Mouse (Mus musculus): Measurements from ENCODE around the gene Mllt1. TPM values are rescaled to one million over a fixed set of nuclear protein-coding genes. Genes with fewer than 3 reads are reported as not detected.

The Mllt1 gene
- polyA plus RNA-seq, 1 experiment from 2014 or later: 50.5 TPM

GRCm38 (mm10) chr17:56874237-56874636 lies 61.0 kb downstream of the Mllt1 start, which contains the start of gene Acsbg2:
Acsbg2 (minus strand) TSS chr17:56874447.
- no peak within 1 kb of the TSS for H3K27ac ChIP-seq
- H3K27me3 ChIP-seq: no peaks in the 10 kb centered on the region
- H3K4me2 ChIP-seq: no peak within 1 kb of the TSS
- H3K9ac ChIP-seq: no peak within 1 kb of the TSS
- 0 out of 2 replicates have a peak, but pooled peaks cover 2% of the 10 kb centered on the region for H3K4me1 ChIP-seq
- no peak for ATAC-seq (ENCODE audit: insufficient number of reproducible peaks, low FRiP score, low TSS enrichment, low read depth)
- H3K36me3 ChIP-seq: no peaks in the 10 kb centered on the region
- 72% methylated on average over 2 of the region's 2 CpGs for WGBS
- no peaks in the 10 kb centered on the region for H3K9me3 ChIP-seq
- no peak within 1 kb of the TSS for H3K4me3 ChIP-seq

- Histone ChIP-seq H3K27ac (no peak overlapping the region), H3K4me2 (no peak overlapping the region), H3K9ac (no peak overlapping the region), H3K4me1 (0 out of 2 replicates have a peak, but pooled peaks cover 2% of the 10 kb centered on the region), H3K9me3 (no peaks in the 10 kb centered on the region), H3K36me3 (no peaks in the 10 kb centered on the region), H3K27me3 (no peaks in the 10 kb centered on the region), H3K4me3 (no peak overlapping the region)
- no peak for ATAC-seq (ENCODE audit: insufficient number of reproducible peaks, low FRiP score, low TSS enrichment, low read depth)
- WGBS: 77% methylated on average over 7 of the region's 7 CpGs
Measured at GRCm38 (mm10) chr17:56872512-56872911, 62.7 kb downstream of the Mllt1 start.

GRCm38 (mm10) chr17:56871767-56872166 lies 63.4 kb downstream of the Mllt1 start:
- Histone ChIP-seq H3K9ac (no peak overlapping the region), H3K4me2 (no peak overlapping the region), H3K27me3 (no peaks in the 10 kb centered on the region), H3K36me3 (no peaks in the 10 kb centered on the region), H3K4me3 (no peak overlapping the region), H3K27ac (no peak overlapping the region), H3K4me1 (0 out of 2 replicates have a peak, but pooled peaks cover 2% of the 10 kb centered on the region), H3K9me3 (no peaks in the 10 kb centered on the region)
- WGBS: 77% methylated on average over 8 of the region's 8 CpGs
- ATAC-seq (ENCODE audit: insufficient number of reproducible peaks, low FRiP score, low TSS enrichment, low read depth): no peak

GRCm38 (mm10) chr17:56870287-56870953 lies 64.8 kb downstream of the Mllt1 start:
- Histone ChIP-seq H3K27me3 (no peaks in the 10 kb centered on the region), H3K4me1 (peaks cover 6% of the 10 kb centered on the region; the same call in 1 of the 2 replicates), H3K9me3 (no peaks in the 10 kb centered on the region), H3K36me3 (no peaks in the 10 kb centered on the region), H3K4me2 (no peak overlapping the region), H3K9ac (no peak overlapping the region), H3K4me3 (no peak overlapping the region), H3K27ac (no peak overlapping the region)
- 66% methylated on average over 15 of the region's 15 CpGs for whole genome bisulfite sequencing
- no peak for ATAC-seq (ENCODE audit: insufficient number of reproducible peaks, low FRiP score, low TSS enrichment, low read depth)

- Histone ChIP-seq H3K9me3 (no peaks in the 10 kb centered on the region), H3K36me3 (no peaks in the 10 kb centered on the region), H3K4me2 (no peak overlapping the region), H3K27me3 (no peaks in the 10 kb centered on the region), H3K27ac (no peak overlapping the region), H3K9ac (no peak overlapping the region), H3K4me3 (no peak overlapping the region), H3K4me1 (peaks cover 7% of the 10 kb centered on the region; the same call in 1 of the 2 replicates)
- no peak for ATAC-seq (ENCODE audit: insufficient number of reproducible peaks, low FRiP score, low TSS enrichment, low read depth)
- 46% methylated on average over 9 of the region's 9 CpGs for WGBS
Measured at GRCm38 (mm10) chr17:56869481-56869977, 65.7 kb downstream of the Mllt1 start.

- H3K9ac ChIP-seq: no peak overlapping the region
- H3K4me3 ChIP-seq: no peak overlapping the region
- H3K36me3 ChIP-seq: no peaks in the 10 kb centered on the region
- no peak overlapping the region for H3K4me2 ChIP-seq
- WGBS: 72% methylated on average over 7 of the region's 7 CpGs
- H3K27ac ChIP-seq: no peak overlapping the region
- no peaks in the 10 kb centered on the region for H3K27me3 ChIP-seq
- H3K4me1 ChIP-seq: peaks cover 7% of the 10 kb centered on the region; the same call in 1 of the 2 replicates
- no peaks in the 10 kb centered on the region for H3K9me3 ChIP-seq
- ATAC-seq (ENCODE audit: insufficient number of reproducible peaks, low FRiP score, low TSS enrichment, low read depth): no peak
Measured at GRCm38 (mm10) chr17:56866071-56866470, 69.1 kb downstream of the Mllt1 start.

- Histone ChIP-seq H3K9me3 (no peaks in the 10 kb centered on the region), H3K4me1 (peaks cover 5% of the 10 kb centered on the region; the same call in 1 of the 2 replicates), H3K4me3 (no peak overlapping the region), H3K4me2 (no peak overlapping the region), H3K27me3 (no peaks in the 10 kb centered on the region), H3K36me3 (no peaks in the 10 kb centered on the region), H3K27ac (no peak overlapping the region), H3K9ac (no peak overlapping the region)
- no peak for ATAC-seq (ENCODE audit: insufficient number of reproducible peaks, low FRiP score, low TSS enrichment, low read depth)
- 41% methylated on average over 3 of the region's 3 CpGs for WGBS
Measured at GRCm38 (mm10) chr17:56861197-56861596, 74.0 kb downstream of the Mllt1 start.

- 34% methylated on average over 7 of the region's 7 CpGs for WGBS
- Histone ChIP-seq H3K9me3 (no peaks in the 10 kb centered on the region), H3K4me3 (no peak overlapping the region), H3K9ac (no peak overlapping the region), H3K27me3 (no peaks in the 10 kb centered on the region), H3K36me3 (no peaks in the 10 kb centered on the region), H3K27ac (peak overlapping the region; percentile 43; the same call in 1 of the 2 replicates), H3K4me1 (no peaks in the 10 kb centered on the region), H3K4me2 (no peak overlapping the region)
- no peak for ATAC-seq (ENCODE audit: insufficient number of reproducible peaks, low FRiP score, low TSS enrichment, low read depth)
Measured at GRCm38 (mm10) chr17:56858922-56859321, 76.3 kb downstream of the Mllt1 start.

GRCm38 (mm10) chr17:56858216-56858615 lies 77.0 kb downstream of the Mllt1 start:
- Histone ChIP-seq H3K4me2 (no peak overlapping the region), H3K9ac (no peak overlapping the region), H3K27ac (no peak overlapping the region), H3K27me3 (no peaks in the 10 kb centered on the region), H3K4me3 (no peak overlapping the region), H3K9me3 (no peaks in the 10 kb centered on the region), H3K36me3 (no peaks in the 10 kb centered on the region), H3K4me1 (no peaks in the 10 kb centered on the region)
- WGBS: 60% methylated on average over 4 of the region's 4 CpGs
- no peak for ATAC-seq (ENCODE audit: insufficient number of reproducible peaks, low FRiP score, low TSS enrichment, low read depth)

GRCm38 (mm10) chr17:56855421-56855820 lies 79.8 kb downstream of the Mllt1 start:
- no peaks in the 10 kb centered on the region for H3K36me3 ChIP-seq
- no peak overlapping the region for H3K9ac ChIP-seq
- no peaks in the 10 kb centered on the region for H3K4me1 ChIP-seq
- no peak overlapping the region for H3K4me3 ChIP-seq
- no peak overlapping the region for H3K4me2 ChIP-seq
- no peak overlapping the region for H3K27ac ChIP-seq
- WGBS: 73% methylated on average over 3 of the region's 3 CpGs
- no peak for ATAC-seq (ENCODE audit: insufficient number of reproducible peaks, low FRiP score, low TSS enrichment, low read depth)
- H3K9me3 ChIP-seq: no peaks in the 10 kb centered on the region
- H3K27me3 ChIP-seq: no peaks in the 10 kb centered on the region

- H3K27ac ChIP-seq: no peak overlapping the region
- H3K4me3 ChIP-seq: no peak overlapping the region
- WGBS: 73% methylated on average over 3 of the region's 3 CpGs
- no peaks in the 10 kb centered on the region for H3K27me3 ChIP-seq
- no peaks in the 10 kb centered on the region for H3K9me3 ChIP-seq
- H3K9ac ChIP-seq: no peak overlapping the region
- no peaks in the 10 kb centered on the region for H3K4me1 ChIP-seq
- no peak overlapping the region for H3K4me2 ChIP-seq
- no peak for ATAC-seq (ENCODE audit: insufficient number of reproducible peaks, low FRiP score, low TSS enrichment, low read depth)
- H3K36me3 ChIP-seq: no peaks in the 10 kb centered on the region
Measured at GRCm38 (mm10) chr17:56851167-56851566, 84.0 kb downstream of the Mllt1 start.

GRCm38 (mm10) chr17:56849710-56850109 lies 85.5 kb downstream of the Mllt1 start:
- Histone ChIP-seq H3K4me3 (no peak overlapping the region), H3K36me3 (no peaks in the 10 kb centered on the region), H3K9me3 (no peaks in the 10 kb centered on the region), H3K9ac (no peak overlapping the region), H3K4me1 (no peaks in the 10 kb centered on the region), H3K4me2 (no peak overlapping the region), H3K27ac (no peak overlapping the region), H3K27me3 (no peaks in the 10 kb centered on the region)
- WGBS: 86% methylated on average over 13 of the region's 13 CpGs
- no peak for ATAC-seq (ENCODE audit: insufficient number of reproducible peaks, low FRiP score, low TSS enrichment, low read depth)
